Mouse (Mus musculus) CH12.LX (cell line): Measurements from ENCODE around the gene Timm13. TPM values are rescaled to one million over a fixed set of nuclear protein-coding genes. Genes with fewer than 3 reads are reported as not detected.

Experiments used
- DNase-seq: peaks from one replicate; pipeline ENCODE4 v3.0.0-alpha.2; 2013; ENCODE audit errors: extremely low read depth
- H3K27ac ChIP-seq: 2 replicates; pipeline ENCODE4 v1.5.1; 2012; ENCODE audit warnings: low read depth, mild to moderate bottlenecking, control low read depth, moderate library complexity; ENCODE audit not compliant: insufficient read depth
- H3K27me3 ChIP-seq: replicated peaks from 2 replicates; pipeline ENCODE3; 2012; ENCODE audit warnings: inconsistent platforms
- H3K36me3 ChIP-seq, 2 experiments: replicated peaks in 1 of 2; 2 replicates each; pipeline versions ENCODE3 to v1.6.1; 2012; ENCODE audit warnings: inconsistent platforms in 1 of 2, low read length in 1 of 2, mild to moderate bottlenecking in 1 of 2, mixed read lengths in 1 of 2, moderate library complexity in 1 of 2; ENCODE audit not compliant: control insufficient read depth in 1 of 2, insufficient read depth in 1 of 2
- H3K4me1 ChIP-seq, 2 experiments: 2 replicates each; pipeline ENCODE4 v1.6.1; 2012; ENCODE audit warnings: inconsistent platforms in 1 of 2, moderate library complexity in 1 of 2; ENCODE audit not compliant: insufficient read depth in 2 of 2, control insufficient read depth in 1 of 2
- H3K4me2 ChIP-seq: 2 replicates; pipeline ENCODE4 v1.6.1; 2012; ENCODE audit warnings: low read depth, mild to moderate bottlenecking, control low read depth; ENCODE audit not compliant: poor library complexity, insufficient read depth, severe bottlenecking
- H3K4me3 ChIP-seq, 3 experiments: fragments of 150-350 bp in 1 of 3; sonication (generic) in 1 of 3; replicated peaks in 1 of 3; 2 replicates each; pipeline versions ENCODE3 to v1.5.1; 2011 to 2012; ENCODE audit warnings: low read depth in 2 of 3, low read length in 2 of 3, mild to moderate bottlenecking in 2 of 3, moderate library complexity in 2 of 3, control low read depth in 1 of 3, improper control_type of control experiment in 1 of 3, inconsistent platforms in 1 of 3, mixed read lengths in 1 of 3; ENCODE audit not compliant: poor library complexity in 1 of 3
- H3K79me2 ChIP-seq: replicated peaks from 2 replicates; pipeline ENCODE4 v1.6.1; 2012; ENCODE audit warnings: mild to moderate bottlenecking, moderate library complexity; ENCODE audit not compliant: control insufficient read depth, poor library complexity, insufficient read depth, severe bottlenecking; ENCODE audit errors: extremely low read depth
- H3K9ac ChIP-seq: 2 replicates; pipeline ENCODE4 v1.6.1; 2012; ENCODE audit warnings: low read depth, mild to moderate bottlenecking, control low read depth, moderate library complexity; ENCODE audit not compliant: insufficient read depth
- H3K9me3 ChIP-seq: replicated peaks from 2 replicates; pipeline ENCODE3; 2012; ENCODE audit warnings: low read length, inconsistent platforms, mixed read lengths
- BHLHE40 ChIP-seq: IDR thresholded peaks from 2 replicates; pipeline ENCODE4 v1.6.1; 2011; ENCODE audit warnings: mild to moderate bottlenecking, low read depth, low read length, improper control_type of control experiment
- CTCF ChIP-seq, 2 experiments: IDR thresholded peaks in 1 of 2; conservative IDR thresholded peaks in 1 of 2; 2 replicates each; pipeline ENCODE4 v1.5.1; 2011 to 2012; ENCODE audit warnings: low read depth in 2 of 2, low read length in 2 of 2, improper control_type of control experiment in 1 of 2, inconsistent platforms in 1 of 2, mild to moderate bottlenecking in 1 of 2, moderate library complexity in 1 of 2
- E2F4 ChIP-seq: IDR thresholded peaks from 2 replicates; pipeline ENCODE4 v1.6.1; 2011; ENCODE audit warnings: low read depth, low read length, improper control_type of control experiment; ENCODE audit not compliant: insufficient replicate concordance
- ELF1 ChIP-seq: IDR thresholded peaks from 2 replicates; pipeline ENCODE4 v1.6.1; 2014; ENCODE audit warnings: low read depth, mild to moderate bottlenecking, inconsistent platforms, low read length, improper control_type of control experiment
- EP300 ChIP-seq: IDR thresholded peaks from 2 replicates; pipeline ENCODE4 v1.6.1; 2011; ENCODE audit warnings: low read length, improper control_type of control experiment
- ETS1 ChIP-seq: conservative IDR thresholded peaks from 2 replicates; pipeline ENCODE4 v1.6.1; 2012; ENCODE audit warnings: low read depth, mild to moderate bottlenecking, inconsistent platforms, low read length, improper control_type of control experiment, moderate library complexity
- HCFC1 ChIP-seq: IDR thresholded peaks from 2 replicates; pipeline ENCODE4 v1.6.1; 2012; ENCODE audit warnings: low read depth, mild to moderate bottlenecking, inconsistent platforms, low read length, improper control_type of control experiment
- IRF4 ChIP-seq: IDR thresholded peaks from 2 replicates; pipeline ENCODE4 v1.6.1; 2014; ENCODE audit warnings: low read depth, mild to moderate bottlenecking, inconsistent platforms, low read length, improper control_type of control experiment
- JUN ChIP-seq: IDR thresholded peaks from 2 replicates; pipeline ENCODE4 v1.6.1; 2011; ENCODE audit warnings: low read depth, mild to moderate bottlenecking, low read length, improper control_type of control experiment, moderate library complexity; ENCODE audit not compliant: insufficient read depth
- RCOR1 ChIP-seq: conservative IDR thresholded peaks from 2 replicates; pipeline ENCODE4 v1.6.1; 2012; ENCODE audit warnings: low read depth, mild to moderate bottlenecking, inconsistent platforms, low read length, improper control_type of control experiment
- SMC3 ChIP-seq: IDR thresholded peaks from 2 replicates; pipeline ENCODE4 v1.6.1; 2011; ENCODE audit warnings: low read depth, low read length, improper control_type of control experiment
- TBP ChIP-seq: conservative IDR thresholded peaks from 2 replicates; pipeline ENCODE4 v1.6.1; 2011; ENCODE audit warnings: low read depth, low read length, improper control_type of control experiment
- TCF12 ChIP-seq: IDR thresholded peaks from 2 replicates; pipeline ENCODE4 v1.6.1; 2014; ENCODE audit warnings: low read depth, mild to moderate bottlenecking, inconsistent platforms, low read length, improper control_type of control experiment
- USF2 ChIP-seq: conservative IDR thresholded peaks from 2 replicates; pipeline ENCODE4 v1.6.1; 2011; ENCODE audit warnings: low read depth, low read length, improper control_type of control experiment
- ZKSCAN1 ChIP-seq: IDR thresholded peaks from 2 replicates; pipeline ENCODE4 v1.6.1; 2012; ENCODE audit warnings: low read depth, inconsistent platforms, low read length, improper control_type of control experiment, borderline replicate concordance
- ZMIZ1 ChIP-seq: IDR thresholded peaks from 2 replicates; pipeline ENCODE4 v1.6.1; 2012; ENCODE audit warnings: low read depth, mild to moderate bottlenecking, inconsistent platforms, low read length, improper control_type of control experiment
- dilution Hi-C: fragments of 300-500 bp; cut with MboI; formaldehyde crosslinking; loops from 2 replicates; pipeline ENCODE4 v1.14.3; 2020; ENCODE audit warnings: low sequenced_read_pairs; ENCODE audit not compliant: extremely low pct_unique_long_range_greater_than_20kb, extremely low pct_ligation_motif_present
- in situ Hi-C: fragments of 300-500 bp; cut with MboI; formaldehyde crosslinking; loops from 3 replicates; pipeline ENCODE4 v1.14.3; 2019; ENCODE audit warnings: low sequenced_read_pairs, low pct_ligation_motif_present, low pct_unique_long_range_greater_than_20kb, mixed read lengths
- polyA plus RNA-seq: library from polyadenylated mRNA; unstranded; fragments of >175 nt; gene quantifications from 2 replicates; pipeline ENCODE4 v1.2.1, GENCODE M21; 2012; ENCODE audit warnings: low read depth; ENCODE audit not compliant: insufficient read length
- total RNA-seq, 2 experiments: library from RNA; depleted of rRNA; stranded (reverse); fragments of 300-350 nt in 1 of 2; fragments of >200 nt in 1 of 2; gene quantifications; 2 replicates each; pipeline ENCODE4 v1.2.3; 2012 to 2014

Timm13 gene
- total and polyA plus RNA-seq, 3 experiments, result 137 to 292 (median 279) TPM

DNA sequence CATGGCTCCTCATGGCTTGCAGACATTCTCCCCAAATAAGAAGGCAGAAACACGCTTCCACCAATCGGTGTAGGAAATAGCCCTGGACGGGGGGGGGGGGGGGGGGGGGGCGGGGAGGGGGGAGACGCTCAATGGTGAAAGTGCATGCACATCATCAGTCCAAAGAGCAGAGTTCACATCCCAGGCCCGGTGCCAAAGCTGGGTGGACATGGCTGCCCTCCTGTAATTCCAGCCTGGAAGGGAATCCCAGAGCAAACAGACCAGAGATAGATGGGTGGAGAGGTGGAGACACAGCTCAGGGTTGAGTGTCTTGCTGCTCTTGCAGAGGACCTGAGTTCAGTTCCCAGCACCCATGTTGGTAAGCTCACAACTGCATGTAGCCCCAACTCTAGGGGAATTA, 29.8 kb downstream of the Timm13 start:
- dilution Hi-C loops (no loop called here), in situ Hi-C loops (no loop called here)
- DNase-seq, result no peak
- Histone ChIP-seq H3K79me2 (no peaks in the 10 kb centered on the region), H3K36me3 (peaks cover 19 to 31% of the 10 kb centered on the region in 2 experiments), H3K27ac (no peak overlapping the region), H3K4me2 (no peak overlapping the region), H3K4me1 (peaks cover 3 to 4% of the 10 kb centered on the region in 2 experiments; a peak in 3 of 4 replicates), H3K9ac (no peak overlapping the region), H3K27me3 (peaks cover 4% of the 10 kb centered on the region), H3K4me3 (no peak overlapping the region), H3K9me3 (no peaks in the 10 kb centered on the region)
- no peak for TF ChIP-seq USF2
- TF ChIP-seq EP300, result no peak
- no peak for TF ChIP-seq ZKSCAN1
- no peak for TF ChIP-seq ZMIZ1
- no peak for TF ChIP-seq TCF12
- TF ChIP-seq IRF4, result no peak
- no peak for TF ChIP-seq SMC3
- no peak for TF ChIP-seq HCFC1
- no peak for TF ChIP-seq TBP
- TF ChIP-seq E2F4, result no peak
- no peak for TF ChIP-seq JUN
- TF ChIP-seq ETS1, result no peak
- TF ChIP-seq RCOR1, result no peak
- no peak for TF ChIP-seq ELF1
- no peak for TF ChIP-seq BHLHE40
- TF ChIP-seq CTCF (conservative IDR thresholded peaks at IDR 0.05 in 1 of 2, IDR thresholded peaks at IDR 0.05 in 1 of 2; ENCODE audit: low read depth in 2 of 2, low read length in 2 of 2), result no peak

DNA sequence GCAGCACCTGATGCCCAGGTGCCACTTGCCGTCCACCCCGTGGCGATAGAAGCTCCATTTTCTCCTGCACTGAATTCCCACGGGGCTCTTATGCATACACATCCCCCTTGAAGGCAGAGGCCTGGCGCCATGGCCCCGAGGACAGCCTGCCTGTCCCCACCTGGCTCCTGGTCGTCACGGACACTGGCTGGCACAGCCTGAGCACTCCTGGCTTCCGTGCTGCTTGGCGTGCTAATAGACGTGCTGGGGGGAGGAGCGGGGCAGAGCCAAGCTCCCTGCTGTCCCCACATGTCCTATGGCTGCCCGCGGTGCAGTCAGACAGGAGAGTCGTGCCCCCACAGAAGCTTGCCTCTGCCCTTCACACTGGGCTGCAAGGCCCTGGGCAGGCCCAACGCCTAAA, 36.3 kb downstream of the Timm13 start:
- TF ChIP-seq JUN, result no peak
- no peak for TF ChIP-seq TCF12
- Histone ChIP-seq H3K36me3 (peaks cover 65 to 89% of the 10 kb centered on the region in 2 experiments), H3K9me3 (no peaks in the 10 kb centered on the region), H3K4me2 (no peak overlapping the region), H3K4me1 (peaks cover 0 to 3% of the 10 kb centered on the region in 2 experiments; a peak in 1 of 4 replicates), H3K79me2 (no peaks in the 10 kb centered on the region), H3K27ac (no peak overlapping the region), H3K4me3 (no peak overlapping the region), H3K9ac (no peak overlapping the region), H3K27me3 (no peaks in the 10 kb centered on the region)
- dilution Hi-C loops, result no loop called here
- no peak for DNase-seq
- in situ Hi-C loops, result no loop called here
